14 mouse cellular contexts compared by ENCODE assay signal in the genomic region with DNA sequence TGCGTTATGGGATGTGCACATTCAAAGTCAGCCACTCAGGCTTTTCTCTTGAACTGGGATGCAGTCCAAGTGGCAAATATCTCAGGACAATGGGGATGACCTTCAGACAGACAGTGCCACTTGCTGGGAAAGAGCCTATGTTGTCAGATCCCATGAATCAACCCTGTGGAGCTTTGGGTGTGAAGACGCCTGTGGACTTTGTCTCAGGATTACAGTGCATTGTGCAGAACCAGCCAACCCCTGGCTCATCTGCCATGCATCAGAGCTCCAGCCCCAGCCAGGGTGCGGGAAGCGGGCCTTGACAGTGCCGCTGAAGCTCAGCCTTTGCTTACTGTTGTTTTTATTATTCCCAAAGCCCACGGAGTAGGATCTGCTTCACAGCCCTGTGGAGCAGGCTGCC.
DNase-seq lines count a peak whose midpoint lies in the region; ATAC-seq lines count a peak whose summit lies in the region.
"Had no signal": no experiment of that assay in that cellular context is flagged by ENCODE, and none has a peak within 500 bp of the region (broad histone marks: within the 10 kb centered on the region; RNA-seq: fewer than 3 reads in every experiment).

No protein-coding gene starts in this region.

- ATAC-seq in cerebellum, adult (ENCODE audit: insufficient number of reproducible peaks, low FRiP score, low TSS enrichment), result 0 out of 2 replicates have a peak, but pooled peaks have one; percentile 26
- no peak for ATAC-seq in midbrain, embryonic 12.5 days (ENCODE audit: low FRiP score, low read depth)
- ATAC-seq in midbrain, embryonic 15.5 days (replicated peaks), result no peak
- peak; percentile 90 for ATAC-seq in kidney, embryonic 16.5 days (ENCODE audit: low FRiP score, low TSS enrichment)
- ATAC-seq: activated CD4-positive, CD25-positive, alpha-beta regulatory T cell, adult 4 months; forebrain, embryonic 14.5 days had no signal

- H3K27ac ChIP-seq in midbrain, embryonic 12.5 days (replicated peaks), result peak overlapping the region; percentile 25; the same call in 1 of the 2 replicates
- H3K27ac ChIP-seq in midbrain, embryonic 15.5 days, result no peak overlapping the region
- H3K27ac ChIP-seq in kidney, embryonic 16.5 days (ENCODE audit: low read length), result peak overlapping the region; percentile 48
- H3K27ac ChIP-seq: limb, embryonic 10.5 days; neural tube, embryonic 12.5 days had no signal

- H3K4me1 ChIP-seq in midbrain, embryonic 12.5 days, result 0 out of 2 replicates have a peak, but pooled peaks cover 5% of the 10 kb centered on the region
- 0 out of 2 replicates have a peak, but pooled peaks cover 4% of the 10 kb centered on the region for H3K4me1 ChIP-seq in midbrain, embryonic 15.5 days
- peaks cover 14% of the 10 kb centered on the region for H3K4me1 ChIP-seq in kidney, embryonic 16.5 days (ENCODE audit: insufficient read depth, low read length)
- H3K4me1 ChIP-seq: neural tube, embryonic 12.5 days had no signal

- H3K9me3 ChIP-seq in midbrain, embryonic 12.5 days, result no peaks in the 10 kb centered on the region
- no peaks in the 10 kb centered on the region for H3K9me3 ChIP-seq in midbrain, embryonic 15.5 days
- no peaks in the 10 kb centered on the region for H3K9me3 ChIP-seq in kidney, embryonic 16.5 days (ENCODE audit: low read length)
- H3K9me3 ChIP-seq: limb, embryonic 10.5 days; neural tube, embryonic 12.5 days had no signal

- H3K4me3 ChIP-seq in midbrain, embryonic 12.5 days, result no peak overlapping the region
- H3K4me3 ChIP-seq in midbrain, embryonic 15.5 days, result no peak overlapping the region
- no peak overlapping the region for H3K4me3 ChIP-seq in kidney, embryonic 16.5 days (ENCODE audit: low read length)
- H3K4me3 ChIP-seq: limb, embryonic 10.5 days; neural tube, embryonic 12.5 days had no signal

- H3K4me2 ChIP-seq in midbrain, embryonic 12.5 days (replicated peaks), result no peak overlapping the region
- H3K4me2 ChIP-seq in midbrain, embryonic 15.5 days, result no peak overlapping the region
- H3K4me2 ChIP-seq in kidney, embryonic 16.5 days (replicated peaks; ENCODE audit: low read depth, low read length), result no peak overlapping the region
- H3K4me2 ChIP-seq: neural tube, embryonic 12.5 days had no signal

- H3K27me3 ChIP-seq in midbrain, embryonic 12.5 days, result no peaks in the 10 kb centered on the region; the same call in 1 of the 2 replicates
- H3K27me3 ChIP-seq in midbrain, embryonic 15.5 days (replicated peaks), result no peaks in the 10 kb centered on the region
- H3K27me3 ChIP-seq in kidney, embryonic 16.5 days (ENCODE audit: insufficient read depth, low read length), result no peaks in the 10 kb centered on the region
- H3K27me3 ChIP-seq: neural tube, embryonic 12.5 days had no signal

- H3K36me3 ChIP-seq in midbrain, embryonic 12.5 days, result no peaks in the 10 kb centered on the region
- H3K36me3 ChIP-seq in midbrain, embryonic 15.5 days (replicated peaks), result no peaks in the 10 kb centered on the region
- H3K36me3 ChIP-seq in kidney, embryonic 16.5 days (ENCODE audit: insufficient read depth, low read length), result no peaks in the 10 kb centered on the region
- H3K36me3 ChIP-seq: limb, embryonic 10.5 days; neural tube, embryonic 12.5 days had no signal

- WGBS in midbrain, embryonic 12.5 days, result 47% methylated on average over 6 of the region's 6 CpGs
- WGBS in midbrain, embryonic 15.5 days, result 22% methylated on average over 6 of the region's 6 CpGs
- 51% methylated on average over 6 of the region's 6 CpGs for WGBS in kidney, embryonic 16.5 days

- no peak for DNase-seq in cerebellum, adult 9-10 months
- DNase-seq in retina, postnatal 1 day, result peak; percentile 60
- DNase-seq in cerebellum, adult 8-10 months, result no peak
- no peak for DNase-seq in cerebellum, postnatal 14 days
- DNase-seq: lung, adult 18-20 months; right cerebral cortex, postnatal 14 days had no signal

- 0 out of 2 replicates have a peak overlapping the region, but pooled peaks have one; percentile 15 for H3K9ac ChIP-seq in midbrain, embryonic 12.5 days (replicated peaks)
- no peak overlapping the region for H3K9ac ChIP-seq in midbrain, embryonic 15.5 days
- H3K9ac ChIP-seq in kidney, embryonic 16.5 days (replicated peaks; ENCODE audit: low read length), result no peak overlapping the region; the same call in 1 of the 2 replicates
- H3K9ac ChIP-seq: neural tube, embryonic 12.5 days had no signal

Comparison
In these comparisons a context has a peak if more than half of its experiments do, and no peak if none do; other contexts are left out.
1. ATAC-seq: peak in cerebellum, adult (single experiment) and kidney, embryonic 16.5 days (single experiment); none in midbrain, embryonic 12.5 days (single experiment) and midbrain, embryonic 15.5 days (single experiment).